Mouse (Mus musculus) retina, embryonic 14.5 days (tissue): ENCODE measurements around the gene Fan1.

Experiments
- DNase-seq: peaks from one replicate; pipeline ENCODE4 v3.0.0-alpha.2; 2015; ENCODE audit warnings: low spot score

Fan1 gene

GRCm38 (mm10) chr7:64373830-64374562 is at the start of gene Fan1:
Gene Fan1, minus strand, starts transcription at chr7:64374095.
- DNase-seq, result peak; percentile 89

GRCm38 (mm10) chr7:64403989-64404388 is 30.1 kb upstream of the Fan1 start:
- DNase-seq, result no peak

GRCm38 (mm10) chr7:64402452-64402851 is 28.6 kb upstream of the Fan1 start:
- DNase-seq, result peak; percentile 30

GRCm38 (mm10) chr7:64400725-64401124 is 26.8 kb upstream of the Fan1 start:
- DNase-seq, result no peak

GRCm38 (mm10) chr7:64392819-64393151 is 18.9 kb upstream of the Fan1 start:
- DNase-seq, result no peak

GRCm38 (mm10) chr7:64392122-64392818 is 18.4 kb upstream of the Fan1 start, which contains the start of the genes Mphosph10 and Mcee:
Gene Mphosph10, minus strand, starts transcription at chr7:64392268.
Gene Mcee, plus strand, starts transcription at chr7:64392607.
- DNase-seq, result peak; percentile 97

GRCm38 (mm10) chr7:64391479-64391878 is 17.6 kb upstream of the Fan1 start:
- peak; percentile 23 for DNase-seq

- peak; percentile 13 for DNase-seq
Measured at GRCm38 (mm10) chr7:64373147-64373829, 607 bp downstream of the Fan1 start.

- no peak for DNase-seq
Measured at GRCm38 (mm10) chr7:64371940-64372878, 1.7 kb downstream of the Fan1 start.

GRCm38 (mm10) chr7:64369841-64370240 is 4.1 kb downstream of the Fan1 start:
- no peak for DNase-seq

GRCm38 (mm10) chr7:64365863-64366262 is 8.0 kb downstream of the Fan1 start:
- no peak for DNase-seq

- DNase-seq, result no peak
Measured at GRCm38 (mm10) chr7:64360586-64360945, 13.3 kb downstream of the Fan1 start.

- DNase-seq, result no peak
Measured at GRCm38 (mm10) chr7:64359943-64360585, 13.8 kb downstream of the Fan1 start.

- DNase-seq, result no peak
Measured at GRCm38 (mm10) chr7:64358666-64359065, 15.2 kb downstream of the Fan1 start.

GRCm38 (mm10) chr7:64357405-64357804 is 16.5 kb downstream of the Fan1 start:
- DNase-seq, result no peak

GRCm38 (mm10) chr7:64356661-64357060 is 17.2 kb downstream of the Fan1 start:
- DNase-seq, result no peak

- no peak for DNase-seq
Measured at GRCm38 (mm10) chr7:64354206-64354605, 19.7 kb downstream of the Fan1 start.

GRCm38 (mm10) chr7:64351087-64351486 is 22.8 kb downstream of the Fan1 start:
- no peak for DNase-seq

GRCm38 (mm10) chr7:64349147-64349861 is 24.6 kb downstream of the Fan1 start:
- DNase-seq, result no peak

GRCm38 (mm10) chr7:64347813-64348212 is 26.1 kb downstream of the Fan1 start:
- DNase-seq, result no peak

GRCm38 (mm10) chr7:64332686-64333085 is 41.2 kb downstream of the Fan1 start:
- no peak for DNase-seq
